Mouse (Mus musculus): ENCODE data around the gene Kif28. TPM values are rescaled to one million over a fixed set of nuclear protein-coding genes. Genes with fewer than 3 reads are reported as not detected.
"Not testable (repeated sequence)": the region's sequence is repeated elsewhere in the genome, so short reads cannot be mapped to it uniquely, and the experiment has no call there.

Kif28 gene
- polyA plus RNA-seq, 1 experiment from 2014 or later, result 0.04 TPM

DNA sequence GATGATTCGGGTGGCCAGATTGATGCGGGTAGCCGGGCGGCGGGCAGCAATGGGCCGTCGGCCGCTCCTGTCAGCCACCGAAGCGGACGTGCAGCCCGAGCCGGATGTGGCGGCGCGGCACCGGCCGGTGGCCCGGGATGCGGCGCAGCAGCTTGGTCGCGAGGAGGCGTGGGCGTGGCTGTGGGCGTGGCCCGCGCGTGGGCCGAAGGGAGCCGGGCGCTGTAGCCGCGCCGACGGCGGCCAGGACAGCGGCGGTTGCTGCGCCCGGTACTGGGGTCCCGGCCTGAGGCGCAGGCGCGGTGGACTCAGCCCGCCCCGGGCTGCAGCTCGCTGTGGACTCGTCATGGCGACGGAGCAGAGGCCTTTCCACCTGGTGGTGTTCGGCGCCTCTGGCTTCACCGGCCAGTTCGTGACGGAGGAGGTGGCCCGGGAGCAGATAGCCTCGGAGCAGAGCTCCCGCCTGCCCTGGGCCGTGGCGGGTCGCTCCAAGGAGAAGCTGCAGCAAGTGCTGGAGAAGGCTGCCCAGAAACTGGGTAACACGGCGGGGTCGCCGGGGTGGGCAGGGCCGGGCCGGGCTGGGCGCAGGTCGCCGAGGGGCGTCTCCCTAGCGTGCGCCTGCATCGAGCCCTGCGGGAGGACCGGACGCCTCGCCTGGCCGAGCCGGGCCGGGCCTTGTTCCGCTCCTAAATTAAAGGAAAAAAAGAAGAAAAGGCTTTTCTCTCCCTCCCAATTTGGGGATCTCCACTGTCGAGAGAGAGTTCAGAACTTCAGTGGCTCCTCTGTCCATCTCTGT, 76.9 kb downstream of the Kif28 start, which contains the start of gene Sccpdh:
Gene Sccpdh (plus strand): TSS at position 198 of the 793 bp plus-strand sequence.
- peak; percentile 92 for ATAC-seq (ENCODE audit: insufficient number of reproducible peaks, low FRiP score, low TSS enrichment, low read depth)
- H3K36me3 ChIP-seq, result peaks cover 14% of the 10 kb centered on the region; the same call in 1 of the 2 replicates
- H3K4me1 ChIP-seq, result peaks cover 7% of the 10 kb centered on the region
- H3K27ac ChIP-seq, result peak within 1 kb of the TSS; percentile 86
- H3K4me3 ChIP-seq, result peak within 1 kb of the TSS; percentile 86
- WGBS, result under 1% methylated on average over 69 of the region's 84 CpGs
- peak within 1 kb of the TSS; percentile 76 for H3K4me2 ChIP-seq
- peak within 1 kb of the TSS; percentile 86 for H3K9ac ChIP-seq
- H3K27me3 ChIP-seq, result no peaks in the 10 kb centered on the region
- H3K9me3 ChIP-seq, result no peaks in the 10 kb centered on the region

DNA sequence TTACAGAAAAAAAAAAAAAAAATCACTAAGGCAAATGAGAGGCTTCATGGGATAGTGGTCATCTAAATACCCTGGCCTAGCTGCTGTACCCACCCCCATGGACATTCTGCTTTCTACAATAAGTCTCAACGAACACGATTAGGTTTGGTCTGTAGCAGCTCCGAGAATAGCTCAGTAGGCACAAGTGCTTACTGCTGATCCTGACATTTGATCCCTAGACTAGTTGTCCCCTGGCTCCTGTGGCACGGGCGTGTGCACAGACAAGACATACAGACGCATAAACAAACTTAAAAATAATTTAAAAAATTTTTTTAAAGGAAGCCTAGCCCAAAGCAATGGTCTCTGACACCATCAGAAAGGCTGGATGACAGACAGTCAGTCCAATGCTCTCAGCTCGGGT, 77.6 kb downstream of the Kif28 start:
- H3K4me2 ChIP-seq, result peak overlapping the region; percentile 76
- no peak for ATAC-seq (ENCODE audit: insufficient number of reproducible peaks, low FRiP score, low TSS enrichment, low read depth)
- WGBS, result 9% methylated on average over 7 of the region's 7 CpGs
- H3K27ac ChIP-seq, result peak overlapping the region; percentile 86
- H3K36me3 ChIP-seq, result peaks cover 8% of the 10 kb centered on the region; the same call in 1 of the 2 replicates
- H3K4me3 ChIP-seq, result peak overlapping the region; percentile 86
- no peaks in the 10 kb centered on the region for H3K27me3 ChIP-seq
- peaks cover 7% of the 10 kb centered on the region for H3K4me1 ChIP-seq
- H3K9ac ChIP-seq, result peak overlapping the region; percentile 86; the same call in 1 of the 2 replicates
- H3K9me3 ChIP-seq, result no peaks in the 10 kb centered on the region

DNA sequence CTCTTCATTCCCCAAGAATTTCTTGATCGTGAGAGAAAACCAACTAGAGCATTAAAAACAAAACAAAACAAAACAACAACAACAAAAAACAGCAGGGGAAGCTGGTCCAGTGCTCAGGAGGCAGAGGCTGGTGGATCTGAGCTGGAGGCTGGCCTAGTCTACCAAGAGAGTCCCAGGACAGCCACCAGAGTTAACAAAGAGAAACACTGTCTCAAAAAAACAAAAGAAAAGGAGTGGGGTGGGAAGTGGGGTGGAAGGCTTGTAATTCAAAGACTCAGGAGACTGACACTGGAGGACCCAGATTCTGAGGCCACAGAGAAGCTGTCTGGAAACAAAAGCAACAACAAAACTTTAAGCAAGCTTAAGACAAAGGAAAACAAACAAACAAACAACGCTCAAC, 78.1 kb downstream of the Kif28 start:
- Histone ChIP-seq H3K4me2 (no peak overlapping the region), H3K9ac (no peak overlapping the region), H3K4me1 (peaks cover 7% of the 10 kb centered on the region), H3K27me3 (no peaks in the 10 kb centered on the region), H3K36me3 (peaks cover 3% of the 10 kb centered on the region; the same call in 1 of the 2 replicates), H3K27ac (no peak overlapping the region), H3K9me3 (no peaks in the 10 kb centered on the region), H3K4me3 (peak overlapping the region; percentile 86; the same call in 1 of the 2 replicates)
- 70% methylated on average over 2 of the region's 2 CpGs for WGBS
- no peak for ATAC-seq (ENCODE audit: insufficient number of reproducible peaks, low FRiP score, low TSS enrichment, low read depth)

DNA sequence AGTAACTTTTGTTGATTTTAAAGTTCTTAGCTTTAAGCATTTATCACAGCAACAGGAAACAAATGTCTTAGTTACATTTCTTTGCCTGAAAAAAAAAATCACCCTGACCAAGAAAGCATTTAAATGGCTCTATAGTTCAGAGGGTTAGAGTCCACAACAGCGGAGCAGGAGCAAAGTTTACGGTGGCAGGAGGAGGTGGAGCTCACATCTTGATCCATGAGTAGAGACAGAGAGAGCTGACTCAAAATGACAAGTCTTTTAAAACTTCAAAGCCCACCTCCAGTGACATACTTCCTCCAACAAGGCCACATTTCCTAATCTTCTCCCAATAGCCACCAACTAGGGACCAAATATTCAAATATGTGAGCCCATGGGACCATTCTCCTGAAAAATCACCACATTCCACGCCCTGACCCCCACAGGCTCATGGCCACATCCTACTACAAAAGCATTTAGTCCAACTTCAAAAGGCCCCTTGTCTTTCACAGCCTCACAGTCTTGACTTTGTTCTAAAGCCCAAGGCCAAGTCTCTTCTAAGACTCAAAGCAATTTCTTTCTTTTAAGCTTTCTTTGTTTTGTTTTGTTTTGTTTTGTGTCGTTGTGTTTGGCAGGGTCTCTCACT, 80.7 kb downstream of the Kif28 start:
- Histone ChIP-seq H3K27me3 (no peaks in the 10 kb centered on the region), H3K4me3 (no peak overlapping the region), H3K9ac (no peak overlapping the region), H3K4me1 (peaks cover 7% of the 10 kb centered on the region), H3K9me3 (no peaks in the 10 kb centered on the region), H3K4me2 (no peak overlapping the region), H3K36me3 (no peaks in the 10 kb centered on the region), H3K27ac (no peak overlapping the region)
- ATAC-seq (ENCODE audit: insufficient number of reproducible peaks, low FRiP score, low TSS enrichment, low read depth), result no peak
- WGBS, result 74% methylated on average over 4 of the region's 4 CpGs

DNA sequence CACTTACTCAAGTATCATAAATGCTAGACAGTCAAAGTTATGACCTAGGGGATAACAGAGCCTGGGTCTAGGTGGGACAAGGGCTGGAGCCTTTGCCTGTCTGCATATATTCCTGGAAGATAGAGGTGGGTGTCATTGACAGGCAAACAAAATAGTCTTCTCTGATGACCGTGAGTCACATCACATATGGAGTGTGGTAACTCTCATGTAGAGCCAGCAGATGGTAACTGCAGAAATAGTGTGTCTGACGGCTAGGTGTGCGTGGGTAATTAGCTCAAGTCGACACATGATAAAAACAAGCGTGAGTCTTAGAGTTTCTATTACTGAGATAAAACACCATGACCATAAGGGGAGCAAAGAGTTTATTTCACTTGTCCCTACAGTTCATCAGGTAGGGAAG, 82.0 kb downstream of the Kif28 start:
- Histone ChIP-seq H3K36me3 (no peaks in the 10 kb centered on the region), H3K9me3 (no peaks in the 10 kb centered on the region), H3K27me3 (no peaks in the 10 kb centered on the region), H3K4me2 (no peak overlapping the region), H3K4me1 (no peaks in the 10 kb centered on the region), H3K4me3 (no peak overlapping the region), H3K9ac (no peak overlapping the region), H3K27ac (no peak overlapping the region)
- WGBS, result 84% methylated on average over 5 of the region's 5 CpGs
- no peak for ATAC-seq (ENCODE audit: insufficient number of reproducible peaks, low FRiP score, low TSS enrichment, low read depth)

DNA sequence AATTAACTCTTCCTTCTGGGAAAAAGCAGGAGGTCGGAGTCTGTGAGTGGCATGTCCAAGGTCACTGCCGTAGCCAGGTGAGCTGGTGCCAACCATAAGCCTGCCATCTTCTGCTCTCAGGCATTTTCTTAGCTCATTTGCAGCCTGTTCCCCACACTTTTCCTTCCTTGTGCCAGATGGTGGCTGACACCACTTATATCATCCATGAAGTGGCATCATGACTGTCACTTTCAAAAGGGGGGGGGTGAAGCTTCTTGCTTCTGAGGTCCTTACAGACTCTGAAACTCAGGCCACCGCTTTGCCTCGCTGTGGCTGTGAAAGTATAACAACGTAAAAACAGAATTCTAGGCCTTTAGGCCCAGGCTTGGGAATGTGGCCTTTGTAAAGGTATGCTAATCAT, 93.8 kb downstream of the Kif28 start:
- no peak for ATAC-seq (ENCODE audit: insufficient number of reproducible peaks, low FRiP score, low TSS enrichment, low read depth)
- Histone ChIP-seq H3K27me3 (no peaks in the 10 kb centered on the region), H3K36me3 (no peaks in the 10 kb centered on the region), H3K27ac (no peak overlapping the region), H3K4me1 (no peaks in the 10 kb centered on the region), H3K9me3 (no peaks in the 10 kb centered on the region), H3K4me3 (no peak overlapping the region), H3K4me2 (no peak overlapping the region), H3K9ac (no peak overlapping the region)
- WGBS, result 82% methylated on average over 5 of the region's 5 CpGs

DNA sequence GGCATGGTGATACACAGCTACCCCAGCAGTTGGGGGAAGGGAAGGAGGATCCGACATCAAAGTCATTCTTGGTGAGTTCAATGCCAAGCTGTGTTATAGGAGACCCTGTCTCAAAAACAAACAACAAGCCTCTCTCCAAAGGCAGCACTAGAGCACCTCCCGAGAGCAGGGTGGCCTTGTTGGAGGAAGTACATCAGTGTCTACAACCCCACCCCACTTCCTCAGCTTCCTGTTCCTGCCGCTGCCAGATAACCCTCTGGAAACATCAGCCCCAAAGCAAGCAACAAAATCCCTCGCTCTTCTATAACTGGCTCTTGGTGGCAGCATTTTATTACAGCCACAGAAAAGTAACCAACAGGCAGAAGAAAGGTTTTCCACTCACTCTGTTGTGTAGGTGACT, 94.8 kb downstream of the Kif28 start:
- Histone ChIP-seq H3K9me3 (no peaks in the 10 kb centered on the region), H3K4me2 (no peak overlapping the region), H3K36me3 (no peaks in the 10 kb centered on the region), H3K4me3 (no peak overlapping the region), H3K4me1 (peaks cover 6% of the 10 kb centered on the region), H3K27me3 (no peaks in the 10 kb centered on the region), H3K9ac (no peak overlapping the region), H3K27ac (no peak overlapping the region)
- ATAC-seq (ENCODE audit: insufficient number of reproducible peaks, low FRiP score, low TSS enrichment, low read depth), result no peak
- 58% methylated on average over 4 of the region's 4 CpGs for WGBS

DNA sequence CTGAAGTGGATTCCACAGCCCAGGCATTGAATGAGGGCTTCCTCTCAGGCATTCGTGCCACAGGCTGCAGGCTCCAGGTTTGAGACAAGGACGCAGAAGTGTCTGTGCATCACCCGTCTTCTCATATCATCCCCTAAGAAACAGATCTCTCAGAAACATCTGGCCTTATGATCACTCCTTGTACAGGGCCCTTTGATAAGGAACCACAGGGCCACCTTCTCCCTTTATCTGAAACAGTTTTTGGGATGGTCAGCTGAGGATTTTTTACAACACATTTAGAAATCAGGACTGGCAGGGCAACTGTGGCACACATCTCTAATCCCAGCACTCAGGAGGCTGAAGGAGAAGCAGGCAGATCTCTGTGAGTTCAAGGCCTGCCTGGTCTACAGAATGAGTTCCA, 95.7 kb downstream of the Kif28 start:
- no peak overlapping the region for H3K27ac ChIP-seq
- H3K4me3 ChIP-seq, result no peak overlapping the region
- ATAC-seq (ENCODE audit: insufficient number of reproducible peaks, low FRiP score, low TSS enrichment, low read depth), result no peak
- no peaks in the 10 kb centered on the region for H3K36me3 ChIP-seq
- no peak overlapping the region for H3K9ac ChIP-seq
- peaks cover 6% of the 10 kb centered on the region for H3K4me1 ChIP-seq
- no peak overlapping the region for H3K4me2 ChIP-seq
- no peaks in the 10 kb centered on the region for H3K9me3 ChIP-seq
- no peaks in the 10 kb centered on the region for H3K27me3 ChIP-seq
- WGBS, result 77% methylated on average over 3 of the region's 3 CpGs

DNA sequence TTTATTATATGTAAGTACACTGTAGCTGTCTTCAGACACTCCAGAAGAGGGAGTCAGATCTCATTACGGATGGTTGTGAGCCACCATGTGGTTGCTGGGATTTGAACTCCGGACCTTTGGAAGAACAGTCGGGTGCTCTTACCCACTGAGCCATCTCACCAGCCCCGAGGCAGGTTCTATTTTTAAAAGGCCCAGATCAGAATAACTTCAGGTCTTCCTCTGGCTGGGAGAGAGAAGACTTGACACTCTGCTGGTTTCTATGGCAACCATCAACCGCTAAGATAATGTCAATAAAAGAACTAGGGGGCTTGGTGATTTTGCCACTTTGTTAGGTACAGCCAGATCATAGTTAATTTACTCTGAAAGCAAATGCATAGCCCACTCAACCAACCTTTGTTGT, 96.4 kb downstream of the Kif28 start:
- not testable (repeated sequence) for H3K36me3 ChIP-seq; H3K27ac ChIP-seq; H3K9me3 ChIP-seq; H3K4me3 ChIP-seq; H3K9ac ChIP-seq; H3K4me2 ChIP-seq; H3K27me3 ChIP-seq; ATAC-seq (ENCODE audit: insufficient number of reproducible peaks, low FRiP score, low TSS enrichment, low read depth)
- 83% methylated on average over 5 of the region's 5 CpGs for WGBS
- peaks cover 11% of the 10 kb centered on the region for H3K4me1 ChIP-seq

DNA sequence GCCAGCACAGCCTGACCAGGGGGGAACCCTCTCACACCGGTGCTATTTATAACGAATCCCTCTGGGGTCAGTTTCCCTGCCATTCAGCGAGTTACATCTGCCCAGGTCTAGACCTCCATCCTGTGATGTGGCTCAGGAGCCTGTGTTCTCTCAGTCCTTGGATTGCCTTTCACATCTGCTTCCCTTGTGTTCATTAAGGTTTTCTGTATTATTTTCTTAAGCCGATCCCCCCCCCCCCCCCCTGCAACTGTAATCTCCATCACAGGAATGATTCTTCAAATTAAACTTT, 99.1 kb downstream of the Kif28 start:
- Histone ChIP-seq H3K4me1 (peaks cover 11% of the 10 kb centered on the region), H3K27ac (no peak overlapping the region), H3K36me3 (no peaks in the 10 kb centered on the region), H3K9me3 (no peaks in the 10 kb centered on the region), H3K4me3 (peak overlapping the region; percentile 32), H3K27me3 (no peaks in the 10 kb centered on the region), H3K4me2 (peak overlapping the region; percentile 51), H3K9ac (0 out of 2 replicates have a peak overlapping the region, but pooled peaks have one; percentile 17)
- ATAC-seq (ENCODE audit: insufficient number of reproducible peaks, low FRiP score, low TSS enrichment, low read depth), result peak; percentile 7; the same call in 1 of the 2 replicates
- WGBS, result 10% methylated on average over 4 of the region's 4 CpGs

All from limb, embryonic 15.5 days (tissue).